Mouse (Mus musculus) c-Kit-positive CD71-positive TER-119-negative erythroid progenitor cells, embryonic 14.5 days (primary cell): ENCODE results near the gene Acadl.

Experiments
- DNase-seq: peaks from one replicate; pipeline ENCODE4 v3.0.0-alpha.2; 2013; ENCODE audit warnings: low read depth

Acadl gene

GRCm38 (mm10) chr1:66862712-66863511, at the start of gene Acadl:
TSS of gene Acadl (minus strand) at chr1:66863277.
- peak; percentile 53 for DNase-seq

GRCm38 (mm10) chr1:66912305-66912704, 49.2 kb upstream of the Acadl start:
- no peak for DNase-seq

GRCm38 (mm10) chr1:66902566-66902965, 39.5 kb upstream of the Acadl start:
- DNase-seq, result no peak

GRCm38 (mm10) chr1:66900946-66901345, 37.9 kb upstream of the Acadl start:
- no peak for DNase-seq

GRCm38 (mm10) chr1:66898261-66898660, 35.2 kb upstream of the Acadl start:
- no peak for DNase-seq

- DNase-seq, result no peak
These were observed 33.5 kb upstream of the Acadl start for GRCm38 (mm10) chr1:66896556-66896955.

GRCm38 (mm10) chr1:66896125-66896524, 33.0 kb upstream of the Acadl start:
- no peak for DNase-seq

GRCm38 (mm10) chr1:66895837-66896118, 32.7 kb upstream of the Acadl start:
- DNase-seq, result no peak

- no peak for DNase-seq
These were observed 32.2 kb upstream of the Acadl start for GRCm38 (mm10) chr1:66895093-66895836.

GRCm38 (mm10) chr1:66887175-66887574, 24.1 kb upstream of the Acadl start:
- DNase-seq, result no peak

GRCm38 (mm10) chr1:66880217-66880616, 17.1 kb upstream of the Acadl start:
- DNase-seq, result no peak

GRCm38 (mm10) chr1:66874740-66875139, 11.7 kb upstream of the Acadl start:
- DNase-seq, result no peak

GRCm38 (mm10) chr1:66871591-66871990, 8.5 kb upstream of the Acadl start:
- DNase-seq, result no peak

GRCm38 (mm10) chr1:66865633-66866032, 2.6 kb upstream of the Acadl start:
- no peak for DNase-seq

- DNase-seq, result no peak
These were observed 841 bp upstream of the Acadl start for GRCm38 (mm10) chr1:66863741-66864495.

GRCm38 (mm10) chr1:66861764-66862672, 1.1 kb downstream of the Acadl start:
- DNase-seq, result no peak

- no peak for DNase-seq
These were observed 15.6 kb downstream of the Acadl start for GRCm38 (mm10) chr1:66847506-66847905.

GRCm38 (mm10) chr1:66845690-66846318, 17.3 kb downstream of the Acadl start:
- no peak for DNase-seq

- no peak for DNase-seq
These were observed 21.1 kb downstream of the Acadl start for GRCm38 (mm10) chr1:66841938-66842337.

GRCm38 (mm10) chr1:66841510-66841909, 21.6 kb downstream of the Acadl start:
- no peak for DNase-seq

- no peak for DNase-seq
These were observed 23.2 kb downstream of the Acadl start for GRCm38 (mm10) chr1:66839755-66840438.
